Mouse (Mus musculus) ovary, postnatal 36 days (tissue): ENCODE measurements at regions not wholly inside any gene's neighbourhood (a gene's known extent, or its start where the extent isn't known, plus 50 kb on each side); places are given as distances from the start of the nearest gene placed in this dataset.

Source experiments
- DNase-seq: peaks from one replicate; pipeline ENCODE4 v3.0.0; 2022; ENCODE audit warnings: low spot score, mixed read lengths

DNA sequence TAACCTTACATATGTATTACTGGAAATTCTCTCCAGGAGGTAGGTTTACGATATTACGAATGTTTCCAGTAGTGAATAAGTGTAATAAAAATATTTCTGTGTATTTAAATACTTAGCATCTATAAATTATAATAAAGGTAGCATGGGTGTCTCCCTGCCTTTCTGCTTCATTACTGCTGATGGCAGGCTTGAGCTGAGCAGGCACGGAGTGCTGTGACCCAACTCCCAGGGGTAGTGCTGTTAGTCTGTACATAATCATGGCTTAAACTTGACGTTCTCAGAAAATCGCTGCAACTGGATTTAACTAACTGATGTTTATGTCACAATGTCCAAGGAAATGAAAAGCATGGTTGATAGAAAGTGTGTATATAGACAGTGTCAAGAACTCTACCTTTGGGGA, 727.8 kb upstream of the Frg1 start:
- DNase-seq: no peak

- DNase-seq: no peak
Measured at GRCm38 (mm10) chr8:42144220-42144619, 727.3 kb upstream of the Frg1 start.

GRCm38 (mm10) chr8:42107582-42107981, 690.7 kb upstream of the Frg1 start:
- no peak for DNase-seq

DNA sequence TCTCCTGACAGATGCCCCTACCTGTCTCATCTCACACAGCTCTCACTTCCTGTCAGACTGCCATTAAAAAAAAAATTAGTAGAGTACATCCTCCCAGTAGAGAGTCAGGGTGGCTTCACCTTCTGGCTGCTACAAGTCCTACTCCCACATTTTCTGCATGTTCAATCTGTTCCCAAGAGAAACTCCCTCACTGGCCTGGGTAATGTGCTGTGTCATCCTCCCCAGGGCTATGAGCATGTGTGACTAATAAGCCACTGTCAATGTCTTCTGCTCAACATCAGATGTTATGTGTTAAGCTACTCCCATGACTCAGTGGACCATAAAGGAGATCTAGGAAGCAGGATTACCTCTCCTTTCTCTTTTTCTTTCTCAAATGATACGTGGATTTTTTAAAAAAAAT, 652.4 kb upstream of the Frg1 start:
- no peak for DNase-seq

- DNase-seq: no peak
Measured at GRCm38 (mm10) chr8:42043526-42043925, 626.7 kb upstream of the Frg1 start.

DNA sequence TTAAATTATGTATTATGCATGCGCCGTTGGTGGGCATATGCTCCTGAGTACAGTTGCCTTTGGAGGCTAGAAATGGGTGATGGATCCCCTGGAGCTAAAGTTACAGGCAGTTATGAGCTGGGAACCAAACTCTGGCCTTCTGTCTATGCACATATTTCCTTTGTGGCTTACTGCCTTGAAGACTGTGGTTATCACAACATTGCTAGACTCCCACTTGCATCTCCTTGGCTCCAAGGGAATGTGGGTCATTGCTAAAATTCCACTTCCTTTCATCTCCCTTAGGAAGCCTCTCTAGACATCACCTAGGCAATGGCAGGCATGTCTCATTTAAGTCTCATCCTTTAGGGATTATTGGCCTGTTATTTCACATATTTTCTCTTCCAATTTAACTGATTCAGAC, 622.4 kb upstream of the Frg1 start:
- DNase-seq: no peak

GRCm38 (mm10) chr8:42026934-42027333, 610.1 kb upstream of the Frg1 start:
- DNase-seq: no peak

- DNase-seq: no peak
Measured at GRCm38 (mm10) chr8:42017786-42018185, 600.9 kb upstream of the Frg1 start.

DNA sequence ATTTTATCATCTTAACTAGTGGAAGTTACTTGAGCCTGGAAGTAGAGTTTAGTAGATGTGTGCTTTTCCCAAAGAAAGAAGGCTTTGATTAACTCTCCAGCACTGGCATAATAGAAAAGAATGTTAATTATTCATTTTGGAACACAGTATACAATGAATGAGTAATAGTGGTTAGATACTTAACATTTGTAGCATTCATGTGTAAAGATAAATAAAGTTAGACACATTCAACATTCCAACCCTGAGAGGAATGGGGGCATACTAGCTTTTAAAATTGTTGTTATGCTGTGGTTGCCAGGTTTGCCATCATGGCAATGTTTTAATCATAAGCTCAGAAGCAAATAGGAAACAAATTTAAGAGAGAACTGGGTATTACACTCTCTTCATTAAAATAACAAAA, 586.3 kb upstream of the Frg1 start:
- no peak for DNase-seq

- no peak for DNase-seq
Measured at GRCm38 (mm10) chr8:41989040-41989501, 572.2 kb upstream of the Frg1 start.

- DNase-seq: no peak
Measured at GRCm38 (mm10) chr8:41988216-41988615, 571.3 kb upstream of the Frg1 start.

GRCm38 (mm10) chr8:41987417-41987816, 570.5 kb upstream of the Frg1 start:
- no peak for DNase-seq

DNA sequence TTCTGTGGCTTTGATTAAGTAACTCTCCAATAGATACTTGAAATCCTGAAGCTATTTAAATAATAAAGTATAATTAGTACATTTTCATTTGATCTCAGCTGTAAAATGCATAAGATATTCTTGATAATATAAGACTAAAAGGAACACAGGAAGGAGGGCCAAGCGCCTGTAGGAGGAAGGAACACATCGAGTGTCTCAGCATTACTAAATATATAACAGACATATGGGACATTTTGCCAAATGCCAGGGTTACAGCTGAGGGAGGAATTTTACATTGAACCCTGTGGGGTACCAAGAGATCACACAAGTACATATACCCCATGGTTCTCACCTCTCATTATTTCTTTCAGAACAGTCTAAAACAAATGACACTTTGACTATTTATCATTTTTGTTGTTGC, 555.5 kb upstream of the Frg1 start:
- DNase-seq: no peak

- DNase-seq: no peak
Measured at GRCm38 (mm10) chr8:41970536-41970935, 553.7 kb upstream of the Frg1 start.

- no peak for DNase-seq
Measured at GRCm38 (mm10) chr8:41969408-41969807, 552.5 kb upstream of the Frg1 start.

GRCm38 (mm10) chr8:41964088-41964487, 547.2 kb upstream of the Frg1 start:
- no peak for DNase-seq

GRCm38 (mm10) chr8:41956878-41957277, 540.0 kb upstream of the Frg1 start:
- DNase-seq: no peak

DNA sequence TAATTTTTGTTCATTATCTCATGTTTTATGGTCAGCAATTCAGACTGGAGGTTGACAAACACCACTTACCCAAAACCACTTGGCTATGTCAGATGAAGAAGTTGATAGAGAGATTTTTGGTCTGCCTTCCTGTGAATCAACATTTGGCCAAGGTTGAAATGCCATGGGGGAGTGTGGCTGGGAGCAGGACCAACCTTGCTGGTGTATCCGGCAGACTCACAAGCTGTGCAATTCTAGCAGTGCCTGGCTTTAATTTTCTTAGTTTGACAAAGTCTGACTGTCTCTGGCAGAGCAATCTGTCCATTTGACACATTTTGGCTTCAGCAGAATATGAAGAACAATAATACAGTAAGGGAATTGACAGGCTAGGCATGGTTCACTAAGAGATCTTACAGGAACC, 533.9 kb upstream of the Frg1 start:
- no peak for DNase-seq

- DNase-seq: no peak
Measured at GRCm38 (mm10) chr8:41939298-41939697, 522.4 kb upstream of the Frg1 start.

DNA sequence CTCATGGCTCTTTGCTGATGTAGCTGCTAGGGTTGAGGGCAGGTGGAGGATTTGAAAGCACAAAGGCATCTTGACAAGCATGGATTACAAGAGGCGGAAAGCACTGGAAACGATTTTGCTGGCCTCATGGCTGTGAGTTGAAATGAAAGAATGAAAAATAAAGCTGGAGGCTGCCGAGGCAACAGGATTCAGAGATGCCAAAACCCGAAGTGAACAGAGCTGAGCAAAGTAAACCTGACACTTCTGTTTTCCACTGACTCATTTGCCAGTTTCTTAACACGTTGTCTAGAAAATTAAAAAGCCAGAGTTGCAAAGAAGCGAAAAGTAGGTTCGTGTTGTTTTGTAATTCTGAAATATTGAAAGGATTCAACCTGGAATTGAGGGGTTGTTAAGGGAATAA, 504.2 kb upstream of the Frg1 start:
- no peak for DNase-seq

GRCm38 (mm10) chr8:41920536-41920935, 503.7 kb upstream of the Frg1 start:
- no peak for DNase-seq

DNA sequence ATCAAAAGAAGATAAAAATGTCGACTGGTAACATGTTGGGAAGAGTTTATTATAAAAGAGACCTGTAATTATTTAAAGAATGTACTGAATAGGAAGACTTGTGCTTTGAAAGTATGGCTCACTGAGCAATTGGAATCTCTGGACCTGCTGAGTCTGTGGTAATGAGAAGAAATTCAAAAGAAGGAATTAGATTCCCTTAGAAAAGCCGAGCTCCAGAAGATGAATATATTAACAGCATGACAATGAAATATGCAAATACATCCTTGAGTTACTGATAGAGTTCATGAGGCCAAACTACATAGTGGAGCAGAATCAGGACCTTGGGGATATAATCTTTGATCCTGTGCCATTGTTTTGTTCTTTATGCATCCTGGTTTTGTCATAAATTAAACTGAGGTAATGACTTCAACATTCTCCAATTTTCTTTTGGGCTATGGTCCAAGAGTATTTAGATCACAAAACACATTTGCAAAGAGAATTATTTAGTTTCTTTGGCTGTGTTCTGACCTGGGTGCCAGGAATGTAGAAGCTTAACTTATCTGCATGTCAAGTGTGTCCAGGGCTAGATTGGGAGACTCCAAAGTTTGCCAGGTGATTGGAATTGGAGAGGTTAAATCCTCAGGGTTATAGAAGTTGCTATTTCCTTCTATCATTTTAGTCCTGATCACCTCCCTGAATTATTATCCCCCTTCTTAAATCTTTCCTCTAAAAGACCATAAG, 461.3 kb upstream of the Frg1 start:
- DNase-seq: no peak

DNA sequence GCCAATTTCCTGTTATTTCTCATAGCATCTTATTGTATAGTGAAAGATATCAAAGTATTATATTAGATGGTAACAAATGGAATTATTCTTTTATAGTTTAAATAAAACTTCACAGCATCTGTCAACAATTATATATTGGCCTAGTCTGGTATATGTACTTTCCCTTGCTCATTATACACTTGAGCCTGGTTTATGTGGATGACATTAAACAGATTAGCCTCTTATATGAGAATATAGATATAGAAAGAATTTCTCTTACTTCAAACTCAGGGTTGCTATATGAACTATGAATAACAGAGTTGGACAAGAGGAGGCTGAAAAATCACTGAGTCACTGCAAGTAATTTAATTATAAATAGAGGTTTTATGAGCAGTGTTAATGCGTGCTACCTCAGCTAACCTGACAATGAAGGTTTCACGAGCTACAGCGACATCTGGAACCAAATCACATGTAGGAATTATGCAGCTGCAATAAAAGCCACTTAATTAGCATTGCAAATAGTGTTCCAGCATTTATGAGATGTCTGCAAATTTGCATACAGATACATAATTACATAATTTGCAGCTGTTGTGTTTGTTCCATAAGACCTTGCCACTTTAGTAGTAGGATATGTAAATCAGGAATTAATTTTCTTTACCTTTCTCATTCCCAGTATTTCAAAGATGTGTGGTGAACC, 452.9 kb upstream of the Frg1 start:
- DNase-seq: no peak

DNA sequence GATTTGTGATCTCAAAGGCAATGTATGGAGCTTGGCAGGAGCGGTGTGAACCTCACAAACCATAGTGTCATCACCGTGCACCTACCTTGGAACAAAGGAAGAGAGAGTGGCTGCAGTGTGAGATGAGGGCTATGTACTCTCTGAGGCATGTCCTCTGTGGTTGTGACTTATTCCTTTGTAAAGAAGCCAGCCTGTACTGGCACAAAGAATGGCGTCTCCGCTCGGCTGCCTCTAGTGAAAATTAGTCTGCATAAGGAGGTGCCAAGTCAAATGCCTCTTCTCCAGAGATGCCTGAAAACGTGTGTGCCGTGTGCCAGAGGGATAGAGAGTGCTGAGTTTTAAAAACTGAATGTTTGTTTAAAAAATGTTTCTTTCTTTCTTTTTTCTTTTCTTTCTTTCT, 444.0 kb upstream of the Frg1 start:
- DNase-seq: no peak
